Mouse (Mus musculus) forebrain, postnatal 0 days (tissue): ENCODE results near the gene Ripor3. TPM values are rescaled to one million over a fixed set of nuclear protein-coding genes. Genes with fewer than 3 reads are reported as not detected.
"Not testable (repeated sequence)": the region's sequence is repeated elsewhere in the genome, so short reads cannot be mapped to it uniquely, and the experiment has no call there.

ENCODE experiments used
- ATAC-seq: fragments of 200-750 bp; cut with Nextera tagmentation; 2 replicates; pipeline ENCODE4 v1.8.0; 2017; ENCODE audit warnings: mild to moderate bottlenecking, moderate library complexity
- DNase-seq: peaks from one replicate; pipeline ENCODE4 v3.0.0-alpha.2; 2015
- H3K27ac ChIP-seq: fragments of 300-500 bp; sonication (generic); 2 replicates; pipeline ENCODE4 v1.5.1; 2014; ENCODE audit warnings: low read depth, mild to moderate bottlenecking, antibody characterized with exemption, low read length, moderate library complexity, mixed read lengths
- H3K27me3 ChIP-seq: fragments of 300-500 bp; sonication (generic); 2 replicates; pipeline ENCODE4 v1.6.1; 2014; ENCODE audit warnings: mild to moderate bottlenecking, low read length, mixed read lengths; ENCODE audit not compliant: insufficient read depth
- H3K36me3 ChIP-seq: fragments of 300-500 bp; sonication (generic); 2 replicates; pipeline ENCODE4 v1.6.1; 2014; ENCODE audit warnings: mild to moderate bottlenecking, moderate library complexity; ENCODE audit not compliant: insufficient read depth
- H3K4me1 ChIP-seq: fragments of 300-500 bp; sonication (generic); 2 replicates; pipeline ENCODE4 v1.6.1; 2014; ENCODE audit warnings: antibody characterized with exemption; ENCODE audit not compliant: insufficient read depth
- H3K4me2 ChIP-seq: fragments of 300-500 bp; sonication (generic); 2 replicates; pipeline ENCODE4 v1.6.1; 2014; ENCODE audit warnings: low read depth, mild to moderate bottlenecking, moderate library complexity
- H3K4me3 ChIP-seq: fragments of 300-500 bp; sonication (generic); 2 replicates; pipeline ENCODE4 v1.5.1; 2014; ENCODE audit warnings: low read depth, low read length, mixed read lengths
- H3K9ac ChIP-seq: fragments of 300-500 bp; sonication (generic); 2 replicates; pipeline ENCODE4 v1.6.1; 2014; ENCODE audit warnings: mild to moderate bottlenecking
- H3K9me3 ChIP-seq: fragments of 300-500 bp; sonication (generic); 2 replicates; pipeline ENCODE4 v1.6.1; 2016; ENCODE audit warnings: low read length
- CTCF ChIP-seq: sonication (generic); IDR thresholded peaks from 2 replicates; pipeline ENCODE4 v1.5.1; 2016; ENCODE audit warnings: antibody characterized with exemption, control low read depth, low read depth
- WGBS: fragments of 180-500 bp; shearing (Covaris S2); extraction: QIAGEN DNeasy Blood & Tissue Kit; methylation state at CpG from one replicate; pipeline ENCODE4 v1.1.7; 2014; 5-methylcytosine and 5-hydroxymethylcytosine counted together
- polyA plus RNA-seq: library from polyadenylated mRNA; unstranded; fragments of >200 nt; fragmentation: Nextera tagmentation; extraction: Ambion mirVana; gene quantifications from 2 replicates; pipeline ENCODE4 v1.2.1, GENCODE M21; 2015
- total RNA-seq: library from RNA; depleted of rRNA; stranded (reverse); fragments of >200 nt; gene quantifications from 2 replicates; pipeline ENCODE4 v1.2.3, GENCODE M21; 2014; rRNA removed

Gene Ripor3
- total RNA-seq (0.29 and 0.69 TPM in 2 replicates), polyA plus RNA-seq (0.19 and 0.39 TPM in 2 replicates)

DNA sequence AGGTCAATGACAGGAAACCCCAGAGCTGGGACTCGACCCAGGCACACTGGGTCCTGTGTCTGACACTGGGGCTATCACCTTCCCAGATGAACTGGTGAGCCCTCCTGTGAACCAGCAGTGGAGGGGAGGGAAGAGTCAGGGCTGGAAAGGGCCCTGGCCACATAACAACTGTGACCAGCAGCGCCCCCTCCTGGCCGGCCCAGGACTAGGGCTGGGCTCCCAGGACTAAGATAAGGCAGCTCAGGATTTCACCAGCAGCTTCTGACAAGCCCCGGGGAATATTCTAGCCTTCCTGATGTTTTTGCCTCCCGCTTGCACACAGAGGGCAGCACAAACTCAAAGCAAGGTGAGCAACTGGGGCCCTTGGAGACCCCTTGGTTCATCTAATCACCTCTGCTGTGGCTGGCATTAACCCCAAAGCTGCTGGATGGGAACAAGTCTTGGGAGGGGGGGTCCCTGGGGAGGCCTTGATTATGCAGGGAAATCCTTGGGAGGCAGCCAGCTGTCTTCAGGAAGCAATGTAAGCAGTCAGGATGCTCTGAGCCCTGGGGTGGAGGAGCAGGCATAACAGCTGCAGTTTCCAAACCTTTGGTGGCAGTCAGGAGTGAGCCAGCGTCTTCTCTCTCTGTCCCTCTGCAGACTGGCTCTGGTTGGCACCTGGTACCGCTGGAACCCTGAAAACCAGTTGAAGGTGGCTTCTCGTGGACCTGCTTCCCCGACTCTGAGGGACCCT, at the start of gene Ripor3:
Ripor3 (minus strand) TSS at position 683 of the 733 bp plus-strand sequence.
- Histone ChIP-seq H3K4me2 (no peak within 1 kb of the TSS), H3K36me3 (no peaks in the 10 kb centered on the region), H3K4me3 (no peak within 1 kb of the TSS), H3K27me3 (no peaks in the 10 kb centered on the region), H3K27ac (no peak within 1 kb of the TSS), H3K9ac (no peak within 1 kb of the TSS), H3K9me3 (no peaks in the 10 kb centered on the region), H3K4me1 (no peaks in the 10 kb centered on the region)
- TF ChIP-seq CTCF, result peak; percentile 64
- 38% methylated on average over 9 of the region's 9 CpGs for WGBS
- ATAC-seq (peak; percentile 36), DNase-seq (peak; percentile 39)

- Histone ChIP-seq H3K27ac (no peak overlapping the region), H3K4me3 (no peak overlapping the region), H3K36me3 (no peaks in the 10 kb centered on the region), H3K4me1 (no peaks in the 10 kb centered on the region), H3K4me2 (no peak overlapping the region), H3K27me3 (no peaks in the 10 kb centered on the region), H3K9me3 (no peaks in the 10 kb centered on the region), H3K9ac (no peak overlapping the region)
- peak; percentile 24; the same call in 1 of the 2 replicates for TF ChIP-seq CTCF
- 80% methylated on average over 6 of the region's 6 CpGs for WGBS
- ATAC-seq (no peak), DNase-seq (no peak)
Measured at GRCm38 (mm10) chr2:168059200-168059790, 48.9 kb upstream of the Ripor3 start.

DNA sequence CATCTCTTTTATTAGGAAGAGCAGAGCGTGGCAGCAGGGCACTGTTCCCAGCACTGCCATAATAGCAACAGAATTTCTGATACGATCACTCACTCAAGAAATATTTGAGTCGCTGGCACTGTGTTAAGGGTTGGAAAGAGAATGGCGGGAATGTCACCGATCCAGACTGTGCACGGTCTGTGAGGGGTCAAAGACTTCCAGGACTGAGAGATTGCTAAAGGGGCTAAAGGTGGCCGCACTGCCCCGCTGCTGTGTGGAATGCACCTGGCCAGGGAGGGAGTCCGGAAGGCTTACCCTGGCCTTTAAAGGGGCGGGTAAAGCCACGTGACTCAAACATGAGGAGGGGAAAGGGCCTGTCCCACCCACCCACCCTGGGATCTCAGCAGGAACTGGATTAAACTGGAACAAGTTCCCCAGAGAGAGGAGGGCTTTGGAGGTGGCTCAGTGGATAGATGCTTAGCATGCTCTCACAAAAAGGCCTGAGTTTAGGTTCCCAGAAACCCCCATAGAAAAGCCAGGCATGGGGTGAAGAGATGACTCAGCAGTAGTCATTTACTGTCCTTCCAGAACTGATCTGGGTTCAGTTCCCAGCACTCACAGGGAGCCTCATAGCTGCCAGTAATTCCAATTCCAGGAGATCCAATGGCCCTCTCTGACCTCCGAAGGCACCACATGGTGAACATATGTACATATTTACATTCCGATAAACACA, 48.2 kb upstream of the Ripor3 start:
- Histone ChIP-seq H3K4me2 (no peak overlapping the region), H3K27ac (no peak overlapping the region), H3K36me3 (no peaks in the 10 kb centered on the region), H3K9ac (no peak overlapping the region), H3K4me3 (no peak overlapping the region), H3K9me3 (no peaks in the 10 kb centered on the region), H3K27me3 (no peaks in the 10 kb centered on the region), H3K4me1 (no peaks in the 10 kb centered on the region)
- no peak for TF ChIP-seq CTCF
- 27% methylated on average over 13 of the region's 13 CpGs for WGBS
- no peak for DNase-seq
- ATAC-seq, result no peak

- not testable (repeated sequence) for H3K4me1 ChIP-seq, ATAC-seq, H3K27ac ChIP-seq, H3K4me3 ChIP-seq, H3K27me3 ChIP-seq, H3K9me3 ChIP-seq, H3K36me3 ChIP-seq, DNase-seq, H3K9ac ChIP-seq, H3K4me2 ChIP-seq
- WGBS, result 62% methylated on average over 2 of the region's 2 CpGs
Measured at GRCm38 (mm10) chr2:168057876-168058275, 47.5 kb upstream of the Ripor3 start.

DNA sequence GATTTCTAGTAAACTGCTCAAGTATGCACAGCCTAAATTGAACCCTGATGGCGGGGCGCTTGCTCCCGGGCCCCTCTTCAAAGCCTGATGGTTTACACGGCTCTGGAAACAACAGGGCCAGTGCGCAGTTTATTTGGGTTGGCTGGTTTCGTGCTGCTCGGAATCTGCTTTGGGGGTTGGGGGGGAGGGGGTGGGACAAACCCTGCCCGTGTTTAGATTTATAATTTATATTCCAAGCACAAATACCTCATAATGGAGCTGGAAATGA, 46.2 kb upstream of the Ripor3 start:
- TF ChIP-seq CTCF, result no peak
- no peak overlapping the region for H3K9ac ChIP-seq
- H3K4me1 ChIP-seq, result no peaks in the 10 kb centered on the region
- H3K4me2 ChIP-seq, result no peak overlapping the region
- 0 out of 2 replicates have a peak, but pooled peaks cover 5% of the 10 kb centered on the region for H3K27me3 ChIP-seq
- ATAC-seq (no peak), DNase-seq (no peak)
- H3K36me3 ChIP-seq, result no peaks in the 10 kb centered on the region
- H3K4me3 ChIP-seq, result no peak overlapping the region
- H3K9me3 ChIP-seq, result no peaks in the 10 kb centered on the region
- no peak overlapping the region for H3K27ac ChIP-seq
- 62% methylated on average over 8 of the region's 8 CpGs for WGBS

- 53% methylated on average over 14 of the region's 14 CpGs for WGBS
- H3K27me3 ChIP-seq, result 0 out of 2 replicates have a peak, but pooled peaks cover 10% of the 10 kb centered on the region
- no peak for ATAC-seq
- no peaks in the 10 kb centered on the region for H3K4me1 ChIP-seq
- H3K4me3 ChIP-seq, result no peak overlapping the region
- no peak for TF ChIP-seq CTCF
- no peak overlapping the region for H3K27ac ChIP-seq
- DNase-seq, result no peak
- H3K9ac ChIP-seq, result no peak overlapping the region
- no peaks in the 10 kb centered on the region for H3K36me3 ChIP-seq
- H3K9me3 ChIP-seq, result no peaks in the 10 kb centered on the region
- no peak overlapping the region for H3K4me2 ChIP-seq
Measured at GRCm38 (mm10) chr2:168055910-168056665, 45.7 kb upstream of the Ripor3 start.
